Mouse (Mus musculus) cerebellum, adult 11 months (tissue): ENCODE results near the gene Taf3.

Experiments
- DNase-seq: peaks from one replicate; pipeline ENCODE4 v3.0.0; 2022

The Taf3 gene

DNA sequence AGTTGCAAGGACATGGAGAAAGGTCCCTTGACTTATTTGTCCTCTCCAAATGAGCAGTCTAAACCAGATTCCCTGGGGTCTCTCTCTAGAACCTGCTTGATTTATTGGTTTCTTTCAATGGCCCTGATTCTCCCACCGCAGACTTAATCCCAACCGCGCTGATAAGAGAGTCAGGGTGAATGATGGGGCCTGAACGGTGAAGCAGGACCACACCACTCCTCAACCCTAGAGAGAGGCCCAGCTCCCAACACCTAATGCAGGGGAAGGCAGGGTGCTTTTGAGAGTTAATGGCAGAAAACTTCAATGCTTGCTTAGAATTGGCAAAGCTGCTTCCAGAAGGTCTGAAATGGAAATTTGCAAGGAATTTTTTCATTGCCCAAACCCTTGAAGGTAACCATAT lies 173.2 kb downstream of the Taf3 start:
- no peak for DNase-seq

DNA sequence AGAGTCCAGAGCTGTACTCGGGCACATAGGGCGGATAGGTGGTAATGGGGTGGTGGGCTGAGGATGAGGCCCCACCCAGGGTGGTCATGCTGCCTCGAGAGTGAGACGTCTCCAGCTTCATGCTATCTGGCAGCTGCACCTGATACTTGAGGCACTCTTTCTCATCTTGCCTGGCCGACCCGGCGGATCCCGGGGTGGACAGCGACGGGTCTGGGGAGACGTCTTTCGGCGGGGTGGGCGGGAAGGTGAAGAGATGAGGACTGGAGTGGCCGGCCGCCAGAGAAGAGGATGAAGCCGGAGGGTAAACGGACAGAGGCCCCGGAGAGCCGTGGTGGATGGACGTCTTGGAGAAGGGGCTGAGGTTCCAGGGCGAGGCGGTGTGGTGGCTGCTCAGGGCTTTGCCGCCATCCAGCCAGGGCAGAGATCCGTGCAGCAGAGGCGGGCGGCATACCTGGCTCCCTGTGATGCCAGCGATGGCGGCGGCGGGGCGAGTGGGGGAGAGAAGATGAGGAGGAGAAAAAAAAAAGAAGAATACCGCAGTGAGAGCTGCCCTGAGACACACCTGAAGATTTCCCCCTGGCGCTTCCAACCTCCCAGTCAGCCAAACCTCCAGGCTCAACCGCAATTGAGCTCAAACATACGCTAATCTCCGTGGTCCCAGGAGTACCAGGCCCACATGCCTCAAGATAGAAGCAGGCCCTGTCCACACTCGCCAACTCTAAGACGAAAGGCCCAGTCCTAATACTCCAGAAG lies 173.8 kb downstream of the Taf3 start:
- DNase-seq, result no peak

- DNase-seq, result no peak
These were observed 174.6 kb downstream of the Taf3 start for GRCm38 (mm10) chr2:9873757-9874156.

DNA sequence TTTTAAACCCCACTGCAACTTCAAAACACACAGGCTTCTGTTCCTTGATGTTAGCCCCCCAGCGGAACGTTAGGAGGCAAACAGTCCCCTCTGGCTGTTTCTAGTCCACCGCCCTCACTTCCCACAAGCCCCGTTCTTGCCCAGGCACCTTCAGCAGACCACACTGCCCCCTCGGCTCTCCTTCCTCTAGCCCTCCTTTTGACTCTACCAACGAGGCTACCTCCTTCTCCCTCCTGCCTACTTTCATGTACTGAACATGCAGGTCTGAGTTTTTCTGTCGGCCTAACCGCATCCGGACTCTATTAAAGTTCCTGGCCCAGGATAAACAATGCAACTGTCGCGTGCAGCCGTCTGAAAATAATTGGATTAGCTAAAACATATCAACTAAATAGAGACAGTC lies 175.7 kb downstream of the Taf3 start:
- DNase-seq, result no peak

DNA sequence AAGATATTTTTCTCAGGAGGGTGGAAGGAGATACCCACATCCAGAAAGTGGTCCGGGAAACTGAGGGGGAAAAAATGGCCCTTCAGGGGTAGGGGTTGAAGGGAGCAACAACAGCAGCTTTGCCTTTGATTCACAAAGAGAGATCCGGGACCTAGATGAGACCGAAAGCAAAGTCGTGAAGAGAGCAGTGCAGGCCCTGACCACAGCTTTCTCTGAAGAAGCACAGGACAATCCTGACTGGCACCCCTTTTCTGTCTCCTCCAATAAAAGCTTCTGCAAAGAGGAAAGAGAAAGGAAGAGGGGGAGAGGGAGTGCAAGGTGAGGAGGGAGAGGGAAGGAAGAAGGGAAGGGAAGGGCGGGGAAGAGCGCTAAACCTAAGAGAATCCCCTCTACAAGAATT lies 176.6 kb downstream of the Taf3 start:
- no peak for DNase-seq

DNA sequence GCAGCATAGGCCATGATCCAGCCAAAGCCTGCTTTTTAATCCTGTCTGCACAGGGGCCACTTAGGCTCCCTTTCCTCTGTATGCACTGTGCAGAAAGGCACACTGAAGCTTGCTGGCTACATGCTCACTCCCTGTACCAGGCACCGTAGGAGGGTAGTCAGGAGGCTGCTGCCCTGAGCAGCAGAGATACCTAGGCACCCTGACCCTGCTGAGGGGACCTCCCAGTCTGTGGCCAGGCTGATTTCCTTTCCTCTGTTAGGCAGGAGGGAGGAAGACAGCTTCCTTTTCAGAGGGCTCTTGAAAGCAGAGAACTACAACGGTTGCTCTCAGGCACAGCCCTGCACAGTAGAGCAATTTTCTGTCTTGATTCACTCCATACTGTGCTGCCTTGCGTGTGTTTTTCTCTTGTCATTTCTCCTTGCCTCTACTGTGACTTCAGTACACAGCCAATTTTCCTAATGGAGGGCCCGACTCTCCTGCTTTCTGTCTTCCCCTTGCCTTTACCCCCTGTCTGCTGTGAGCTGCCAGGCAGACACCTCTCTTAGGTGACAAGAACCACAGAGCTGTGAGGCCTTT lies 177.2 kb downstream of the Taf3 start:
- DNase-seq, result no peak

GRCm38 (mm10) chr2:9867092-9867825 lies 181.1 kb downstream of the Taf3 start:
- no peak for DNase-seq
